Mouse (Mus musculus): ENCODE measurements at regions not wholly inside any gene's neighbourhood (a gene's known extent, or its start where the extent isn't known, plus 50 kb on each side); places are given as distances from the start of the nearest gene placed in this dataset.

- Histone ChIP-seq H3K9me3 (ENCODE audit: control insufficient read depth) (no peaks in the 10 kb centered on the region), H3K27ac (ENCODE audit: low read depth, low read length) (no peak overlapping the region), H3K9ac (ENCODE audit: low read depth, low read length) (no peak overlapping the region), H3K27me3 (replicated peaks; ENCODE audit: control insufficient read depth, insufficient read depth, low read length) (no peaks in the 10 kb centered on the region), H3K36me3 (ENCODE audit: control insufficient read depth, insufficient read depth) (no peaks in the 10 kb centered on the region), H3K4me1 (replicated peaks; ENCODE audit: control insufficient read depth, insufficient read depth, low read length) (peaks cover 9% of the 10 kb centered on the region; the same call in 1 of the 2 replicates), H3K4me3 (ENCODE audit: low read depth, low read length) (no peak overlapping the region), H3K4me2 (replicated peaks; ENCODE audit: low read depth) (no peak overlapping the region)
- TF ChIP-seq CTCF (IDR thresholded peaks at IDR 0.05; ENCODE audit: low read depth), result no peak
- 77% methylated on average over 9 of the region's 9 CpGs for WGBS
- no peak for ATAC-seq
These were observed 157.1 kb downstream of the Opa1 start for GRCm38 (mm10) chr16:29736211-29736610.

DNA sequence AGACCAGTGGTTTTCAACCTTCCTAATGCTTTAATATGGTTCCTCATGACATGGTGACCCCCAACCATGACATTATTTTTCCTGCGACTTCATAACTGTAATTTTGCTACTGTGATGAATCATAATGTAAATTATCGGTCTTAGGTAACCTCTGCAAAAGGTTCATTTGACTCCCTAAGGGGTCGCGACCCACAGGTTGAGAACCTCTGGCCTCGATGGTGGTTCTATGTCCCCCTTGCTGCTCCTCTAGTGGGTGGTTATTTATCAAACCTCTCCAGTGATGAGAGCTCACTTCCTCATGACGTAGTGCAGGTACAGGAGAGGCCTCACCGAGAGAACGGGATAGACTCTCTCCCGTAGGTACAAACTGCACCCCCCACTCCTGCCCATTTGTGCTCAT is 158.9 kb downstream of the Opa1 start:
- no peak overlapping the region for H3K4me2 ChIP-seq (replicated peaks; ENCODE audit: low read depth)
- H3K27me3 ChIP-seq (replicated peaks; ENCODE audit: control insufficient read depth, insufficient read depth, low read length), result no peaks in the 10 kb centered on the region
- H3K27ac ChIP-seq (ENCODE audit: low read depth, low read length), result no peak overlapping the region
- no peak for ATAC-seq
- 80% methylated on average over 9 of the region's 9 CpGs for WGBS
- no peaks in the 10 kb centered on the region for H3K9me3 ChIP-seq (ENCODE audit: control insufficient read depth)
- peaks cover 9% of the 10 kb centered on the region; the same call in 1 of the 2 replicates for H3K4me1 ChIP-seq (replicated peaks; ENCODE audit: control insufficient read depth, insufficient read depth, low read length)
- TF ChIP-seq CTCF (IDR thresholded peaks at IDR 0.05; ENCODE audit: low read depth), result no peak
- no peaks in the 10 kb centered on the region for H3K36me3 ChIP-seq (ENCODE audit: control insufficient read depth, insufficient read depth)
- no peak overlapping the region for H3K9ac ChIP-seq (ENCODE audit: low read depth, low read length)
- H3K4me3 ChIP-seq (ENCODE audit: low read depth, low read length), result no peak overlapping the region

DNA sequence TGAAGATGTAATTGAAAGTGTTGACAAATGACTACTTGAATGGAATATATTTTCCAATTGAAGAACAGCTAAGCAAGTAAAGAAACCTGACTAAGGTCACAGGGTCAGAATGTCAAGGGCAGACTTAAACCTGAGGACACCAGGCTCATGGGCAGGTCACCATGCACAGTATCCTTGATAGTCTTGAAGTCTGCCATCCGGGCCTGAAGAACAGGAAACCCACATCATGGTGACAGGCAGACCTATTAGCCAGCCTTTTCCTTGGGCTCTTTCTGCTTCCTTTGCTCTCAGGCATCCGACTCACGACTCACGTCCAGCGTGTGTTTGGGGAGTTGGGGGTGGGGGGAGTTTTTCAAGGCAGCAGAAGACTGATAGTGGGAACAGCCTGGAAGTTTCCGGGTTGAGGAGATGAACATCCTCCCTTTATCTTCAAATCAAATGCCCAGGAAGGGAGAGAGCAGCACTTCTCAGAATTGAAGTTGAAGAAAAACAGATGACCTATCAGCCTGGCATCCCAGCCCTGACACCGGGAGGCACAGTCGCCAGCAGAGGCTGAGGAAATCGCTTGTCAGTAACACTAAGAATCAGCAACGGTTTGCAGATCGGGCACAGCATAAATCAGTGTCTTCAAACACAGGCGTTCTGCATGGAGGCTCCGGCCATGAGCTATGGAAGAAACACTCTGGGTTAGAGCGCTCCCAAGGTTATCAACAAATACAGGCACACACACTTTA is 163.5 kb downstream of the Opa1 start:
- TF ChIP-seq CTCF (IDR thresholded peaks at IDR 0.05; ENCODE audit: low read depth), result no peak
- no peak overlapping the region for H3K4me3 ChIP-seq (ENCODE audit: low read depth, low read length)
- no peak for ATAC-seq
- H3K4me2 ChIP-seq (replicated peaks; ENCODE audit: low read depth), result no peak overlapping the region
- no peaks in the 10 kb centered on the region for H3K4me1 ChIP-seq (replicated peaks; ENCODE audit: control insufficient read depth, insufficient read depth, low read length)
- H3K9ac ChIP-seq (ENCODE audit: low read depth, low read length), result no peak overlapping the region
- H3K36me3 ChIP-seq (ENCODE audit: control insufficient read depth, insufficient read depth), result no peaks in the 10 kb centered on the region
- H3K9me3 ChIP-seq (ENCODE audit: control insufficient read depth), result no peaks in the 10 kb centered on the region
- WGBS, result 35% methylated on average over 14 of the region's 14 CpGs
- no peak overlapping the region for H3K27ac ChIP-seq (ENCODE audit: low read depth, low read length)
- H3K27me3 ChIP-seq (replicated peaks; ENCODE audit: control insufficient read depth, insufficient read depth, low read length), result no peaks in the 10 kb centered on the region

DNA sequence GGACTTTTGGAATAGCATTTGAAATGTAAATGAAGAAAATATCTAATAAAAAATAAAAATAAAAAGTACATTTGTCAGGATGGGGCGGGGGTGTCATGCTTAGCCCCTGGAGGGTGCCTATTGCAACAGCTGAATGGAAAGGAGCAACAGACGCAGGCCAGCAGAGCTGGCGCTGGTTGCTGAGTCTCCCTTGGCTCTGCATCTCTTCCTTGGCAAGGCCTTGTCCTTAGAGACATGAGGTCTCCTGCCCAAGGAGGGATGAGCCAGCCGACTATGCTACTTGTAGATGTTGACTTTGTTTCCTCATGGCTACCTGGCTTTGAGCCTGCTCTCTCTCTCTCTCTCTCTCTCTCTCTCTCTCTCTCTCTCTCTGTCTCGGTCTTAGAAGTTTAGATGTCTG is 166.4 kb downstream of the Opa1 start:
- no peak for TF ChIP-seq CTCF (IDR thresholded peaks at IDR 0.05; ENCODE audit: low read depth)
- WGBS, result 86% methylated on average over 5 of the region's 5 CpGs

GRCm38 (mm10) chr16:29746245-29746644 is 167.1 kb downstream of the Opa1 start:
- H3K36me3 ChIP-seq (ENCODE audit: control insufficient read depth, insufficient read depth), result no peaks in the 10 kb centered on the region
- no peaks in the 10 kb centered on the region for H3K9me3 ChIP-seq (ENCODE audit: control insufficient read depth)
- no peak for TF ChIP-seq CTCF (IDR thresholded peaks at IDR 0.05; ENCODE audit: low read depth)
- no peak overlapping the region for H3K27ac ChIP-seq (ENCODE audit: low read depth, low read length)
- no peak for ATAC-seq
- no peak overlapping the region for H3K4me2 ChIP-seq (replicated peaks; ENCODE audit: low read depth)
- no peak overlapping the region for H3K4me3 ChIP-seq (ENCODE audit: low read depth, low read length)
- H3K4me1 ChIP-seq (replicated peaks; ENCODE audit: control insufficient read depth, insufficient read depth, low read length), result no peaks in the 10 kb centered on the region
- H3K9ac ChIP-seq (ENCODE audit: low read depth, low read length), result no peak overlapping the region
- no peaks in the 10 kb centered on the region for H3K27me3 ChIP-seq (replicated peaks; ENCODE audit: control insufficient read depth, insufficient read depth, low read length)
- 74% methylated on average over 4 of the region's 4 CpGs for WGBS

More for the DNA sequence above, 166.4 kb downstream of the Opa1 start:
- Histone ChIP-seq H3K4me2 (replicated peaks; ENCODE audit: low read depth) (no peak overlapping the region), H3K9me3 (ENCODE audit: control insufficient read depth) (no peaks in the 10 kb centered on the region), H3K27me3 (replicated peaks; ENCODE audit: control insufficient read depth, insufficient read depth, low read length) (no peaks in the 10 kb centered on the region), H3K9ac (ENCODE audit: low read depth, low read length) (no peak overlapping the region), H3K4me1 (replicated peaks; ENCODE audit: control insufficient read depth, insufficient read depth, low read length) (no peaks in the 10 kb centered on the region), H3K4me3 (ENCODE audit: low read depth, low read length) (no peak overlapping the region), H3K27ac (ENCODE audit: low read depth, low read length) (no peak overlapping the region), H3K36me3 (ENCODE audit: control insufficient read depth, insufficient read depth) (no peaks in the 10 kb centered on the region)
- ATAC-seq, result no peak

GRCm38 (mm10) chr16:29749167-29749566 is 170.0 kb downstream of the Opa1 start:
- H3K9me3 ChIP-seq (ENCODE audit: control insufficient read depth), result no peaks in the 10 kb centered on the region
- no peak overlapping the region for H3K9ac ChIP-seq (ENCODE audit: low read depth, low read length)
- WGBS, result 77% methylated on average over 5 of the region's 5 CpGs
- no peaks in the 10 kb centered on the region for H3K4me1 ChIP-seq (replicated peaks; ENCODE audit: control insufficient read depth, insufficient read depth, low read length)
- no peaks in the 10 kb centered on the region for H3K36me3 ChIP-seq (ENCODE audit: control insufficient read depth, insufficient read depth)
- no peak for ATAC-seq
- H3K27me3 ChIP-seq (replicated peaks; ENCODE audit: control insufficient read depth, insufficient read depth, low read length), result no peaks in the 10 kb centered on the region
- TF ChIP-seq CTCF (IDR thresholded peaks at IDR 0.05; ENCODE audit: low read depth), result no peak
- no peak overlapping the region for H3K4me3 ChIP-seq (ENCODE audit: low read depth, low read length)
- H3K4me2 ChIP-seq (replicated peaks; ENCODE audit: low read depth), result no peak overlapping the region
- H3K27ac ChIP-seq (ENCODE audit: low read depth, low read length), result no peak overlapping the region

Measured in intestine, postnatal 0 days (tissue).